Mouse (Mus musculus) brain, embryonic 14.5 days (tissue): ENCODE results near the gene Rbfox3.

ENCODE experiments used
- CTCF ChIP-seq: fragments of 200-500 bp; IDR thresholded peaks from 2 replicates; pipeline ENCODE4 v1.5.1; 2012; ENCODE audit warnings: inconsistent platforms, mild to moderate bottlenecking, moderate library complexity, borderline replicate concordance; ENCODE audit not compliant: insufficient read depth, insufficient read length; ENCODE audit errors: extremely low read depth
- POLR2A ChIP-seq: fragments of 200-500 bp; IDR thresholded peaks from 2 replicates; pipeline ENCODE4 v1.6.1; 2012; ENCODE audit warnings: mild to moderate bottlenecking, inconsistent platforms, borderline replicate concordance; ENCODE audit not compliant: poor library complexity, insufficient read depth, insufficient read length, severe bottlenecking; ENCODE audit errors: extremely low read depth

DNA sequence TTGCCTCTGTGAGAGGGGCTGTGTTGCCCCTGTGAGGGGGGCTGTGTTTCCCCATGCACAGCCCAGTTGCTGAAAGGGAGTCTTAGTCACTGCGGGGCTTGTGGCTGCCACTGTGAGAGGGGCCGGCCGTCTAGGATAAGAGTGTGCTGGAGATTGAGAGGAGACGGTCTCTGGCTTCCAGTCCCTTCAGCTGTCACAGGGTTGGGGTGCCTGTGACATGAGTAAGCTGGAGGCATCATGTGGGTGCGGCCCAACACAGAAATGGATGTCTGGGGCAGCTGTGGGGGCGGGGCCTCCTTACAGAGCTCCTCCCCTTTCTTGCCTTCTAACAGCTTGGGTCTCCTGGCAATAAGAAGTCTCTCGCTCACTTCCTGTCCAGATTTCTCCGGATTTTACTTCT, 182.0 kb downstream of the Rbfox3 start:
- TF ChIP-seq CTCF: no peak
- TF ChIP-seq POLR2A: no peak
